Mouse (Mus musculus) left cerebral cortex, adult 18-20 months (tissue): ENCODE measurements around the gene Lamb1. TPM values are rescaled to one million over a fixed set of nuclear protein-coding genes. Genes with fewer than 3 reads are reported as not detected.

ENCODE experiments used
- DNase-seq, 2 experiments: peaks; one replicate each; pipeline ENCODE4 v3.0.0; 2021 to 2022; ENCODE audit warnings: low spot score in 2 of 2, mixed read lengths in 1 of 2
- total RNA-seq, 2 experiments: library from RNA; stranded (reverse); gene quantifications; 2 replicates each; pipeline ENCODE4 v1.2.3; 2021

Lamb1 gene
- total RNA-seq, 2 experiments from 2014 or later = 16.4 to 17.3 TPM

DNA sequence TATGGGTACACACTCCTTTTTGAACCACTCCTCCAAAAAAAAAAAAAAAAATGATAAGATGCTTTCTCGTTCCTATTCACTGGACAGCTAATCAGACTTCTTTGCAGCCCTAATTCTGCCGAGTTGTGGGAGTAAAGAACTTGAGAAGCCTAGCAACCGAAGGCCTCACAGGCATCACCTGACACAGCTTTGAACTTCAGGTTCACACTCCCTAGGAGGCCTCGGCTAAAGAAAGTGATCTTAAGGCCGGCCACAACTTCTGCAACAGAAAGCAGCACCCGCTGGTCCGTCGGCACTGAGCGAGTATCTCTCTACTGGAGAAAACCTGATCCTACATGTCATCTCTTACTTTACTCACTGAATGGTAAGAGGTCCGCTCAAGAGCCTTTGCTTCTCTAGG is 16.4 kb upstream of the Lamb1 start:
- DNase-seq = no peak

DNA sequence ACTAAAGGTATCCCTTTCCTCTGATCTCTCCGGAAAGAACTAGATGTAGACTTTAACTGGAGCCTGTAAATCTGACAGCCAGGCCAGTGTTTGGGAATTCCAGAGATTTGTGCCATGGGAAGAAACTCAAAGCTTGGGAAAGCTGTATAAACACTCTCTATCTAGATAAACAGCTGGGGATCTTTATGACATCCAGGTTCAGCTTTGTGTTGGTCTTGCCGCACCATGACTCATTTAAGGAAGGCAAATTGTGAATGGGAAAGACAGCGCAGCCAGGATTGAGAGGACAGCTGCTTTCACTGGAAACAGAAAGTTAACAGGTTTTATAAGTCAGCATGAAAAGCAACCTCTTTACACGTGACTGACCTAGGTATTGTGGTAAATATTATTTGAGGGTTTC is 12.8 kb upstream of the Lamb1 start:
- no peak for DNase-seq

DNA sequence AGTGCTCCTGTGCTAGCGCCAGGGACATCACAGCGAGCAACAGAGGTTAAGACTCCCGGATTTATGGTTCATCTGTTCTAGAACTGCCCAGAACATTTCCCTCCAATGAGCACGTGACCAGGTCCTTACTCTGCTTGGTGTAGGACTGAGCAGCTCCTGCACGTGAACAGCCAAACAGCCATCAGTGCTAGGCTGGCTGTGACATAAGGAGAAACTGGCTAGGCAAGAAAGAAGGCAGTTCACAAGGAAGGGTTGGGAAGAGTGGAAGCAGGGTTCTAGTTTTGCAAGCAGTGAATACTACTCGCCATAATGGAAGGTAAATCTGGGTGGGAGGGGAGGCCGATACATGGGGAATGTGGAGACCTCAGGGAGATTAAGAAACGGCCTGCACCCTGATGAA is 10.1 kb upstream of the Lamb1 start:
- no peak for DNase-seq

DNA sequence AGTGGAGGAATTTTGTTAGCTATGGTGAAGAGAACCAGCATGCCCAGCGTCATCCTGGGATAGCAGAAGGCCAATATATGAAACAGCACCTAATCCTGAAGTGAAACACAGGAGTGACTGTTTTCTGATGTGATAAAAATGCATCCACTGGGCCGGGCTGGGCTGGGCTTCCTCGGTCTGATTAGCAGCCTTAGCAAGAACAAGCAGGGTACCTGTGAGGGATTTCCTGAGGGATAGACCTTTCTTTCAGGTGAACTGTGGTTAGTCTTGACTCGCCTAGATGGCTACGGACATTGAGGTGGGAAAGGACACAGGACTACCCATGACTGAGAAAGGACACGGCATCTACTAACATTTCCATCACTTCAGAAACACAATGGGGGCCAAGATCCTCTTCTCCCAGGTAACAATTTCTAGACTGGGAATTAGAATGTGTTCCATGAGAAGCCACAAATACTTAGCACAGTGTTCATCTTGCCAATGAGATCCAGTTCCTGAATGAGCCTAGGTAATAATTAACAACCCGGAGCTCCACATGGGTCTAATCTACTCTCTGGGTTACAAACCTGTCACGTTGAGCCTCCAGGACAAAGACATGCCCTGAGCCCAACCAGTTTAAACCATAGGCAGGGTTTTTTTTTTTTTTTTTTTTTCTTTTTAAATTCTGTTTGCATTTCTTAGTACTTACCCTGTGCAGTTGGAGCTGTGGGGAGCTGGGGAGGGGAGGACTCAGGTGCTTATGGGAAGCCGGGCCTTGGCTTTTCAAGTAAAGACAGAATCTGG is 8.7 kb upstream of the Lamb1 start:
- DNase-seq = no peak

DNA sequence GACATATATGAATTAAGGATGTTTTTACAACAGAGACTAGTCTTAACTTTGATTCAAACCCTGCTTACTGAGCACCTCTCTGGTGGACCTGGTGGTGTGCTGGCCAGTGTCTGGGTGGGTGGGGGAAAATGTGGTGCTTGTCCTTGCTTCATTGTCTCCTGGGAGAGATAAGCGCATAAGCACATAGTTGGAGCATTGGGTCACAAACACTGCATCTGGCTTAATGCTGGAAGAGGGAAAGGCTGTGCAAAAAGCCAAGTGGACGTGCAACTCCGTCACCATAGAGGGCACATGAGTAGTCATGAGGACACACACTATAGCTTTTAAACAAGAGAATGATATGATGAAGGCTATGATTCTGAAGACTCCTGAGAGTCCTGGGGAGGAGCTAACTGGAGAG is 3.2 kb upstream of the Lamb1 start:
- DNase-seq = no peak

DNA sequence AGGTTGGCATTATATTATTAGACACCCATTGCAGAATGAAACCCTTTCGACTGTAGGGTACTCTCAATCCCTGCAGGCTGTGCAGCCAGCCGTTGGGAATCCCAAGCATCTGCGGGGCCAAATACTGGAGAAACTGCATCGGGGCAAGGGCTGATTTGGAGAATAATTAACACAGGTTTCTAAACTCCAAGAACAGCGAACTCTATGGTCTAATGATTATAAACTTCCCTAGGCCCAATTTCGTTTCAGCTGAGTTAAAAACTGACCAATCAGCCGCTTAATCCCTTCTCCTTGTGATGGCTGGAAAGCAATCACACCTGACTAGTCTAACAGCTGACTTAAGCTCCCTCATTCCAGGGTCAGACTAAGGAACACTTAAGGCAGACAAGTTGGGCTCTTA is 1.1 kb upstream of the Lamb1 start:
- DNase-seq = no peak

DNA sequence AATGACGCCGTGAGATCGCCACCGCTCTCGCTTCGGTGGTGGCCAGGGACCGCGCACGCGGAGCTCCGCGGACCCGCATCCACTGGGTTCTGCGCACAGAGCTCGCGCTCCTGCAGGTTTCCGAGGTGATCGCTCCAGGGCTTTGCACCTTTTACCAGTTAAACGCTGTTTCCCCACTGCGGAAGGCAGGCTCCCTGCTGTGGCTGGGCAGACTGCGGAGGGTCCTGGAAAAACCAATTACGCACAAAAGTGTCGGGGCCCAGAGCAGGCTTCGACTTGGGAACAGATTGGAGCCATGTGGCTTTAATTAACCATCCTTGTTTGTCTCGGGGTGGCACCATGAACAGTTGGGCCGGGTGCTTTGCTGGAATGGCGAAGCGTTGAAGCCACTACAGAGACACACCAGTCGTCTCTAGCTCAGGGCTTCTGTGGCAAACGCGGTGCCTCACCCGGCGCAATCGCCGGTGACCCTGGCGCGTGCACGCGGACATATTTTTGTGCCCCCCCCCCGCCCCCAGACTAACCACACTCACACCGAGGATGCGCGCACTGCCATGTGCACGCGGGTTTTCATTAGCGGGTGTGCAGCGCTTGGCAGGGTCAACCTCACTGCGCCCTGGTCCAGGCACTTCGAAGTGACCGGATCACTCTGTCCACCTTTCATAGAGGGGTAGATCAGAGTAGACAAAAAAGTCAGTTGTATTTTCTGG is 843 bp downstream of the Lamb1 start:
- DNase-seq = peak; percentile 5 to 26

DNA sequence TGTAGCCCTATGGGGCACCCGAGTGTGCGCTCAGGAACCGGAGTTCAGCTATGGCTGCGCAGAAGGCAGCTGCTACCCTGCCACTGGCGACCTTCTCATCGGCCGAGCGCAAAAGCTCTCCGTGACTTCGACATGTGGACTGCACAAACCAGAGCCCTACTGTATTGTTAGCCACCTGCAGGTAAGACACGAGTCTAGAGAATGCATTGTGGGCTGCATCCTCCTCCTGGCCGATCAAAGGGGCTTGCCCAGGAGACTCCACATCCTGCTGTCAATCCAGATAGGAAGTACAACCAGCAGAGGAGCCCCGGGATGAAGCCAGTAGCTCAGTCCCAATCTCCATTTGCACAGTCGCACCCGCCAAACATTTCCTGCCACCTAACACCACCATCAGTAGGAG is 1.7 kb downstream of the Lamb1 start:
- DNase-seq = no peak

DNA sequence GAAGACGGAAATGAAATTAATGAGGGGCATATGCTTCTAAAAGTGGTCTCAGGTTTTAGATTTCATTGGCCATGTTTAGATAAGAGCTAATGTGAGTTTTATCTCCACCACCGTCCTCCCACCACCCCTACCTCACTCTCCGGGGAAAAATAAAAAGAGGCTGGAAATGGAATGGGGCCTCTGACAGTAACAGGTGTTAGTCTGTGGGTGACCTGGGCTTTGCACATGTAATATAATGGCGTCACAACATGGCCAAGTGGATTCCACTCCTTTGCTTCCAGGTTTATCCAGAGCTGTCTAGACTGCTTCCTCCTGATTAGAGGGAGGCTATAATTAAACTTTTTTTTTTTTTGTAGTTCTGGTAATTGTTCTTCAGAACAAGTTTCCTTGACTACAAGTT is 2.3 kb downstream of the Lamb1 start:
- no peak for DNase-seq

DNA sequence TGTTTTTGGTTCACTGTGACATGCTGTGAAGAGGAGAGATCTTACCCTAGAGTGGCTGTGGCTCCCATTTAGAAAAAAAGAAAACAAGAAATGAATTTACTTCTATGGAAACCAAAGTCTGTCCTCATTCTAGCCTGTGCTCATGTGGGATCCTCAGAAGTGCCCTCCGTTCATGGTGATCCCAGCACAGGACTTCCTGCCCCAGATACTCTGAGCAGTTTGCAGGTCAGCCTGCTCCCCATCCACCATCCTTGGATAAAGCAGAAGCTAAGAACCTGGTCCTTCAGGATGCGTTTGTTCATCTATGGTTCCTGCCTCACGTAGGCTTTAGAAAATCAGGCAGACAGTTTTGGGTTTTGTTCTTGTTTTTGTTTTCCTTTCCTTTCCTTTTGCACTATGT is 3.3 kb downstream of the Lamb1 start:
- no peak for DNase-seq

DNA sequence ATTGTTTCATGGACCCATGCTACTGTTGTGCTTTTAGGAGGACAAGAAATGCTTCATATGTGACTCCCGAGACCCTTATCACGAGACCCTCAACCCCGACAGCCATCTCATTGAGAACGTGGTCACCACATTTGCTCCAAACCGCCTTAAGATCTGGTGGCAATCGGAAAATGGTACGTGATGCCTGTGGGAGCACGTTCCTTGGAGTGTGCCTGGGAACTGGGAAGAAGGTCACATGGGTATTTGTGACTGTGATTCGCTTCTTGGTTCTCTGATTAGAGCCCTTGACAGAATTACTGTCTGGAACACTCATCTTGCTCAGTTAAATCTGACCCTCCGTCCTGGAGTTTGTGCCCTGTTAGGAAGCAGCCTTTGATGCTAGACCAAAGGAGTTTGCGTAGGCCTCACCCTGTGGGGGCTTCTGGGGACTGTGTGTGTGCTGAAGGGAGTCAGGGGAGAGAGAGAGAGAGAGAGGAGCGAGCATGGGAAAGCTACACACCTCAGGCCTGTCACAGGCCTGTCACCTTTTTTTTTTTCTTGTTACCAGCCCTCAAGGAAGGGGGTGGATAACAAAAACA is 4.1 kb downstream of the Lamb1 start:
- no peak for DNase-seq

DNA sequence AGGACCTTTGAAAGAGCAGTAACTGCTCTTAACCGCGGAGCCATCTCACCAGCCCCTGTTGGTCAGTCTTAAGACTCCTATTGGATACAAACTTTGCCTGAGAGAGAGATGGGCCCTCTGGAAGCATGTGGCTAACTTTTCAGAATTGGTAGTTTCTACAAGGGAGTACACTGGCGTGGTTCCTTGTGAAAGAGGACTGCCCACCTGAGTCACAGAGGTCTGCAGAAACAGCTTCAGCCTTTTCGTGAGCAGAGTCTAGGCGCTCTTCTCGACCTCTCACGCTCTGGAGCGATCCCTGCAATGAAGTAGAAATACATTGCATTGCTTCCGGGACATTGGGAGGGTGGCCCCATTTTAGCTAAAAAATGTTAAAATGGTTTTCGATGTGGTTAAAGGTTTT is 5.3 kb downstream of the Lamb1 start:
- no peak for DNase-seq

DNA sequence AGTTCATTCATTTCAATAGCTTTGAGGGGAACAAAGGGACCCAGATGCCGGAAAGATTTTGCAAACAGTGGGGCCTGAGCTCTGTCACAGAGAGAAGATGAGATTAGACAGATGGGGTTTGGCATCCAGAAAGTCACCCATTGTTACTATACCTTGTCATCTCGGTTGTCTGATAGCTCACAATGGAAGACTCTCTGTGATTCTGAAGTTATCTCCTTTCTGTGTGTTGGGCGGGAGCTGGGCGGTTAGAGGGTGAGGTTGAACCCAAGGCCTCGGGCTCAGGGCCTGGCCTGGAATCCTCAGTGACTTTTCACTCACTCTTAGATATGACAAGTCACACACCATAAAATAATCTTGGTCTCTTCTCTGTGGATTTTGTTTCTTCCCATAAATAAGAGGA is 5.7 kb downstream of the Lamb1 start:
- DNase-seq = no peak

DNA sequence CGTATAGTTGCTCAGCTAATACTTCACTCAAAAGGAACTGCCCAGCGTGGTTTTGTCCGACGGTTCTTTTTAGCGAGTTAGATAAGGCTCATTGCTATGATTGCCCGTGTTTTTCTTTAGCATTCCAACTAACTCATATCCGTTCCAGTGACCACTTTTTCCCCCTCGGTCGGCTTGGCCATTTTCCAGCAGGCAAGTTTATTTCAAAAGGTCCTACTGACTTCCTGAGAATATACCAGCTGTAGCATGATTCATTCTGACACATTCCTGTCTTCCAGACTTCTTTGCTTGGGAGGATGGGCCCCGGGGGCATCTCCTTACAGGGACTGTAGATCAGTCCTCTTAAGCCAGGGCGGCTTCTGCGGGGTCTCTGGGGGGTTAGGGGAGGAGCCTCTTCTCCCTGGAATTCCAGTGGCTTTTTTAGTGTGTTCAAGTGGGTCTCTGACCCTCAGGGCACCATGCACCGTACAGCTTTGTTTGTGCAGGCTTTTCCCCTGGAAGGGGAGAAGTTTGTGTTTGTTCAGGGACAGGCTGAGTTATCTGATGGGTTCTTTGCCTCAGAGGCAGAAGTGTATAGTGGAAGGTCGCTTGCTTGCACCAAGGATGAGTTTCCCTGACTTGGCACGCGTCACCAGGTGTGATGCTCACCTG is 6.5 kb downstream of the Lamb1 start:
- no peak for DNase-seq

DNA sequence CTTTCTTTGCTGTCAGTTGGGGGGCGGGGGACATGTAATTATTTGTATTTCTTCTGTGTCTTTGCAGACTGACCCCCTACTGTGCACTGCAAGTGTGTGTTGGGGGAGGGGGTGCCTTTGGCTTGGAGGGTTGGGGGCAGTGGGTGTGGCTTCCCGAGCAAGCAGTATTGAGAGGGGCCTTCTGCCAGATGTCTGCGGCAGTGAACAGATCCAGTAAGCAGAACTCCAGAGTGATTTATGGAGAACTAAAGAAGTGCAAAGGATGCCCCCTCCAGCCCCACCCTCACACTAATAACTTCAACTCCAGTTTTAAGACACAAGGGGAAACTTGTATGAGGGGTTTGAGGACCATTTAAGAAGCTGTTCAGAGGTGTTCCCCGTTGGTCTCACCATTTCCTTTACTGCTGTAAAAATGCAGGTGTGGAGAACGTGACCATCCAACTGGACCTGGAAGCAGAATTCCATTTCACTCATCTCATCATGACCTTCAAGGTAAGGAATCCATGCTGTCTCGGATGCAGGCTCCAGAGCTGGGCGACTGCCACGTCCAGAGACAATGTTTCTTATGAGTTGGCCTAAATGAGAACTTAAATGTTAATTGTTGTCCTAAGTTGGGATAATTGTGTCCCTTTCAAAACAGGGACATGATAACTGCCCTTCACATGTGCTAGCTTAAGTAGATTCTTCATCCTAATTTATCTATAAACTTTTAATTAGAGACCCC is 7.1 kb downstream of the Lamb1 start:
- no peak for DNase-seq

DNA sequence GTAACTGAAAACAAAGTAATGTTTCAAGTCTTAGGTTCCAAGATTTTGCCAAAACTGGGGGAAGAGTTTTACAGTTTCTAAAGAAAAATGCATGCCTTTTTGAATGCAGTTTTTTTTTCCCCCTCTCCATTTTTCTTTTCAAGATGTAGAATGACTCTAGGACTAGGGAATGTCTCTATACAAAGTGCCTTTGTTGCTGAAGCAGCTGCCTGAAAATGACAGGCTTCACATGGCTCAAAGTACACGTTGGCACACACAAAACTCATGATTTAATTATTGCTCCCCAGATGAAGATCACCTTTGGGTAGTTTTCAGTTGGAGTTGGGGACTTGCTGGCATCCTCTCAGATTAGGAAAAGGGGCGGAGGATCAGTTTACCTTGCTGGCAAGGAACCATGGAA is 7.8 kb downstream of the Lamb1 start:
- DNase-seq = no peak

DNA sequence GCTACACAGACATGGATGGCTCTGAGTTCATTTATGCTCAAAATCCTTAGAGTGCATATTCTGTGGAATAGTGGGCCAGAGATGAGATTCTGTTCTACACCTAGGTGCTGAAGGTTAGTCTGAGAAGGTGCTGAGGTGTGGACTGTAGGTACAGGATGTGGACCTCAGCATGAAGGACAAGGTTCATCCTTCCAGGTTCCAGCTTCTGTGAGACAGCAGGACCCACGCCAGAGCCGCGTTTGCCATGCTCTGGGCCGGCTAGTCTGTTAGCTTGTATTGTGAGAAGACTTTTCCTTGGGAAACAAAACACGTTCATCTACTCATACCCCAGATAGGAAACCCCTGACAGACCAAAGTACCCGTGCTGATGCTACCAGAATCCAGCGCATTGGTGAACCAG is 8.6 kb downstream of the Lamb1 start:
- no peak for DNase-seq

DNA sequence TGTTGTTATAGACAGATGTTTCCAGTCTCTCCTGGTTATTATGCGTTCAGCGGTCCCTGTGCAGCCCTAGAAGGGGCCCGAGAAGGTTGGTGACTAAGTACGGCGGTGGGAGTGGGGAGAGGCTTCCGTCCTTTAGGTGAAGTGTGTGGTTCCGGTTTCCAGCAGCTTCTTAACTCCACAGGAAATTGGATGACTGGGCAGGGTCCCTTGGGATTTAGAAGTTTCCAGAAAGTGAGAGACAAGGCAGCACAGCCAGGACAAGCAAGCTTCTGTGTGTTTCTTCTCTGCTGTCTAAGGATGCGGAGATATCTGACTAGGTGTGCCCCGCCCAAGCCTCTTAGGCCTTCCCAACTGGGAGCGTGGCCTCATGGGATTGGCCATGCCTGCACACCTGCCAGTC is 10.4 kb downstream of the Lamb1 start:
- DNase-seq = no peak

DNA sequence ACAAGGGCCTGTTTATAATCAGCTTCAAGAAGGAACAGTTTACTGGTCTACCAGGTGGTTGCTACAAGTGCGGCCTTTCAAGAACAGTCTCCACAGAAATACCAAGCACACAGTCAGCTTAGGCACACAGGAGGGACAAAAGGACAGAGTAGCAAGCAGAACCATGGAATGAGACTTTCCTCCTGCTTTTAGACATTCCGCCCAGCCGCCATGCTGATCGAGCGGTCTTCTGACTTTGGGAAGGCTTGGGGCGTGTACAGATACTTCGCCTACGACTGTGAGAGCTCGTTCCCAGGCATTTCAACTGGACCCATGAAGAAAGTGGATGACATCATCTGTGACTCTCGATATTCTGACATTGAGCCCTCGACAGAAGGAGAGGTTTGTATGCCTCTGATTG is 13.2 kb downstream of the Lamb1 start:
- no peak for DNase-seq

DNA sequence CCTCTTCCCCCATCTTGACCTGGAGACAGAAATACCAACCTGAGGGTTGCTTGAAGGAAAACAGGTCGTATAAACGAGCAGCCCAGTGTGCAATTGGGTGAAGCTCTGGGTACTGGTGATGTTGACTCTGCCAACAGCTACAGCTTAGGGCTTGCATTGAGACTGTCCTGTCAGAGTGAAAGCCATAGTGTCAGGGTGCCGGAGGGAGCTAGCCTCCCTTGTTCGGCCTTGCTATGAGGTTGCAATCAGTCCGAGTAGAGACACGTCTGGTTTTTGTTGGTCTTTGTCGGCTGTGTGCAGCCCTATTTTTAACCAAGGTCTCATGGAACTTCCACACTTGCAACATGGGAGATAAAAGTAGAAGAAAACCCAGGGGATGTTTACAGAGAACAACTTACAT is 15.3 kb downstream of the Lamb1 start:
- DNase-seq = no peak

DNA sequence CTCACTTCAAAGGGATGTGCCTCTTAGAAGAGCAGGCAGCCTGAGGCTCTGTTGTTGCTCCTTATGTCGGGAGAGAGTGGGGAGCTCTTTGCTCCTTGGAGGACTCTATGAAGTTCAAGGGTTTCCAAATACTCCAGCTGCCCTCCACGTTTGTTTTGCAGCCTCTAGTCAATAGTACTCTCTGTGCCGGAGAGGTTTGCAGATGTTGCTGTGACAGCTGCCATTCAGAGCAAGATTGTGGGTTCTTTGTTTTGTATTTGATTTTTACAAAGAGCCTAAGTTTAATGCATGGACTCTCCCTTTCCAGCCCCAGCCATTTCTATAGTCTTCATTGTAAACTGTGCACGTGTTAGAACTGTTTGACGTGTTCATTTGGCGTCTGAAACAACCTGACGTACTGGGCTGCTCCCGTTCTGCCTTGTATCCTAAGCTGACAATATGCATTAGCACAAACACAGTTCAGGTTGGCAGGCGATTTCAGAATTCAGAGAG is 16.1 kb downstream of the Lamb1 start:
- no peak for DNase-seq
